Mouse (Mus musculus): Measurements from ENCODE around the gene Tmem50b. TPM values are rescaled to one million over a fixed set of nuclear protein-coding genes. Genes with fewer than 3 reads are reported as not detected.

Gene Tmem50b
- total RNA-seq, 1 experiment = 11.8 TPM

DNA sequence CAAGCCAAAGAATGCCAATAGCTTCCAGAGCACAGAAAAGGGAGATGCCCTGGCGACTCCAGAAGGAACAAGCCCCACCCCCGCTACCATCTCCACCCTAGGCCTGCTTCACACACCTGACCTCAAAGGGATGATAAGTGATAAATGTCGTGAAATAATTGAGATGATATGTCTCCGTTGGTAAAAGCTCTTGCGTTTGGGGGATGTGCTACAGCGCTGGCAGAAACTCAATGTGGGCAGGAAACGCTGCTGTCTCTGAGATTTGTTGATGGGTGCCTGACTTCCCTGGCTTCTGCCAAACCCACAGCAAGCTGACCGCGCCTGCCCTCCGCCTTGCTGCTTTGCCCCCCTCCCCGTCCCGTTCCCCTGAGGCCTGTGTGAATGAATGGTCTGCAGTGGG, 44.0 kb downstream of the Tmem50b start:
- Histone ChIP-seq H3K4me3 (ENCODE audit: insufficient read depth in 1 of 2, low read depth in 1 of 2, low read length in 2 of 2, poor library complexity in 1 of 2, severe bottlenecking in 1 of 2) (no peak overlapping the region; a peak in 1 of 4 replicates), H3K36me3 (ENCODE audit: control insufficient read depth, insufficient read depth, low read length, poor library complexity, severe bottlenecking) (no peaks in the 10 kb centered on the region; the same call in 1 of the 2 replicates), H3K9ac (ENCODE audit: insufficient read depth, low read depth, low read length, poor library complexity, severe bottlenecking) (no peak overlapping the region), H3K27ac (ENCODE audit: insufficient read depth, low read depth, low read length, poor library complexity, severe bottlenecking) (no peak overlapping the region), H3K9me3 (ENCODE audit: control insufficient read depth, insufficient read depth, low read depth, low read length) (no peaks in the 10 kb centered on the region), H3K4me1 (ENCODE audit: control insufficient read depth in 2 of 2, insufficient read depth in 2 of 2, low read length in 2 of 2, poor library complexity in 1 of 2) (peaks cover 4 to 35% of the 10 kb centered on the region in 2 experiments)
- TF ChIP-seq CHD2 (IDR thresholded peaks at IDR 0.05; ENCODE audit: low read depth, low read length) (no peak), HCFC1 (IDR thresholded peaks at IDR 0.05; ENCODE audit: borderline replicate concordance, insufficient read depth, low read length) (no peak), ZC3H11A (IDR thresholded peaks at IDR 0.05; ENCODE audit: borderline replicate concordance, low read depth, low read length) (no peak), ZNF384 (IDR thresholded peaks at IDR 0.05; ENCODE audit: low read depth, low read length) (no peak)
- DNase-seq (ENCODE audit: low read depth, low spot score) = no peak
- in situ Hi-C loops (cut with MboI; ENCODE audit: low sequenced_read_pairs in 2 of 2, unreplicated experiment in 2 of 2) = no loop called here

- Histone ChIP-seq H3K27ac (ENCODE audit: insufficient read depth, low read depth, low read length, poor library complexity, severe bottlenecking) (no peak overlapping the region), H3K36me3 (ENCODE audit: control insufficient read depth, insufficient read depth, low read length, poor library complexity, severe bottlenecking) (no peaks in the 10 kb centered on the region; the same call in 1 of the 2 replicates), H3K4me3 (ENCODE audit: insufficient read depth in 1 of 2, low read depth in 1 of 2, low read length in 2 of 2, poor library complexity in 1 of 2, severe bottlenecking in 1 of 2) (no peak overlapping the region), H3K9ac (ENCODE audit: insufficient read depth, low read depth, low read length, poor library complexity, severe bottlenecking) (no peak overlapping the region), H3K9me3 (ENCODE audit: control insufficient read depth, insufficient read depth, low read depth, low read length) (no peaks in the 10 kb centered on the region), H3K4me1 (ENCODE audit: control insufficient read depth in 2 of 2, insufficient read depth in 2 of 2, low read length in 2 of 2, poor library complexity in 1 of 2) (peaks cover 2 to 35% of the 10 kb centered on the region in 2 experiments; a peak in 3 of 4 replicates)
- no peak for DNase-seq (ENCODE audit: low read depth, low spot score)
- TF ChIP-seq HCFC1 (IDR thresholded peaks at IDR 0.05; ENCODE audit: borderline replicate concordance, insufficient read depth, low read length) (no peak), ZNF384 (IDR thresholded peaks at IDR 0.05; ENCODE audit: low read depth, low read length) (no peak), ZC3H11A (IDR thresholded peaks at IDR 0.05; ENCODE audit: borderline replicate concordance, low read depth, low read length) (no peak), MAFK (IDR thresholded peaks at IDR 0.05; ENCODE audit: insufficient read depth, low read depth, low read length) (no peak), CHD2 (IDR thresholded peaks at IDR 0.05; ENCODE audit: low read depth, low read length) (no peak)
- in situ Hi-C loops (cut with MboI; ENCODE audit: low sequenced_read_pairs in 2 of 2, unreplicated experiment in 2 of 2) = no loop called here
These were observed 45.5 kb downstream of the Tmem50b start for GRCm38 (mm10) chr16:91552072-91552471.

GRCm38 (mm10) chr16:91551081-91551524, 46.5 kb downstream of the Tmem50b start:
- in situ Hi-C loops (cut with MboI; ENCODE audit: low sequenced_read_pairs in 2 of 2, unreplicated experiment in 2 of 2) = no loop called here
- Histone ChIP-seq H3K4me1 (ENCODE audit: control insufficient read depth in 2 of 2, insufficient read depth in 2 of 2, low read length in 2 of 2, poor library complexity in 1 of 2) (peaks cover 4 to 35% of the 10 kb centered on the region in 2 experiments; a peak in 3 of 4 replicates), H3K4me3 (ENCODE audit: insufficient read depth in 1 of 2, low read depth in 1 of 2, low read length in 2 of 2, poor library complexity in 1 of 2, severe bottlenecking in 1 of 2) (no peak overlapping the region), H3K36me3 (ENCODE audit: control insufficient read depth, insufficient read depth, low read length, poor library complexity, severe bottlenecking) (no peaks in the 10 kb centered on the region), H3K9ac (ENCODE audit: insufficient read depth, low read depth, low read length, poor library complexity, severe bottlenecking) (no peak overlapping the region), H3K27ac (ENCODE audit: insufficient read depth, low read depth, low read length, poor library complexity, severe bottlenecking) (no peak overlapping the region), H3K9me3 (ENCODE audit: control insufficient read depth, insufficient read depth, low read depth, low read length) (no peaks in the 10 kb centered on the region)
- DNase-seq (ENCODE audit: low read depth, low spot score) = no peak
- TF ChIP-seq MAFK (IDR thresholded peaks at IDR 0.05; ENCODE audit: insufficient read depth, low read depth, low read length) (no peak), CHD2 (IDR thresholded peaks at IDR 0.05; ENCODE audit: low read depth, low read length) (no peak), ZNF384 (IDR thresholded peaks at IDR 0.05; ENCODE audit: low read depth, low read length) (no peak), HCFC1 (IDR thresholded peaks at IDR 0.05; ENCODE audit: borderline replicate concordance, insufficient read depth, low read length) (no peak), ZC3H11A (IDR thresholded peaks at IDR 0.05; ENCODE audit: borderline replicate concordance, low read depth, low read length) (no peak)

- no peaks in the 10 kb centered on the region for H3K36me3 ChIP-seq (ENCODE audit: control insufficient read depth, insufficient read depth, low read length, poor library complexity, severe bottlenecking)
- DNase-seq (ENCODE audit: low read depth, low spot score) = no peak
- TF ChIP-seq MAFK (IDR thresholded peaks at IDR 0.05; ENCODE audit: insufficient read depth, low read depth, low read length) = no peak
- TF ChIP-seq ZNF384 (IDR thresholded peaks at IDR 0.05; ENCODE audit: low read depth, low read length) = no peak
- no peak for TF ChIP-seq ZC3H11A (IDR thresholded peaks at IDR 0.05; ENCODE audit: borderline replicate concordance, low read depth, low read length)
- TF ChIP-seq HCFC1 (IDR thresholded peaks at IDR 0.05; ENCODE audit: borderline replicate concordance, insufficient read depth, low read length) = no peak
- TF ChIP-seq CHD2 (IDR thresholded peaks at IDR 0.05; ENCODE audit: low read depth, low read length) = no peak
- H3K9me3 ChIP-seq (ENCODE audit: control insufficient read depth, insufficient read depth, low read depth, low read length) = no peaks in the 10 kb centered on the region
- H3K27ac ChIP-seq (ENCODE audit: insufficient read depth, low read depth, low read length, poor library complexity, severe bottlenecking) = no peak overlapping the region
- H3K4me3 ChIP-seq (ENCODE audit: insufficient read depth in 1 of 2, low read depth in 1 of 2, low read length in 2 of 2, poor library complexity in 1 of 2, severe bottlenecking in 1 of 2) = no peak overlapping the region
- H3K4me1 ChIP-seq (ENCODE audit: control insufficient read depth in 2 of 2, insufficient read depth in 2 of 2, low read length in 2 of 2, poor library complexity in 1 of 2) = peaks cover 4 to 28% of the 10 kb centered on the region in 2 experiments; a peak in 3 of 4 replicates
- in situ Hi-C loops (cut with MboI; ENCODE audit: low sequenced_read_pairs in 2 of 2, unreplicated experiment in 2 of 2) = no loop called here
- no peak overlapping the region for H3K9ac ChIP-seq (ENCODE audit: insufficient read depth, low read depth, low read length, poor library complexity, severe bottlenecking)
These were observed 48.0 kb downstream of the Tmem50b start for GRCm38 (mm10) chr16:91549616-91550015.
